Mouse (Mus musculus): ENCODE measurements around the gene Chrdl1.
A peak's percentile ranks its signal among the peaks of the same experiment; 100 is the strongest.

Gene Chrdl1

GRCm38 (mm10) chrX:143393791-143394369, at the start of gene Chrdl1:
Chrdl1 (minus strand) TSS chrX:143394262.
- no peak for DNase-seq

DNA sequence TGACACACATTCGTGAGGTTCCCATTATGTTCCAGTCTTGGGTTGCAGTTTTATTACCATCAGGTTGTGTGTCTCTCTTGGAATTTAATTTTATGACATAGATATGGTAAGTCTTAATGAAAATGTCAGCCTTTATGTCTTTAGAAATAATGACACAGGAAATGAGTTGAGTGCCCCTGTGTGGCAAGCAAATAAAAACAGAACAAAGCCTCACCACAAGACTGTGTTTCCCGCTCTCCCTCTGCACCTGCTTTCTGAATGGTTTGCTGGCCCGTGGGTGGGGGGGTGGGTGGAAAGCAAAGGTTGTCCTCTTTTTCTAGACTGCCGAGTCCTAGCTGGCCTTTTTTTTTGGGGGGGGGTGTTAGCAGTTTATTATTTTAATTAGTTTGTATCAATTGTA, 48.6 kb upstream of the Chrdl1 start:
- no peak for DNase-seq

DNA sequence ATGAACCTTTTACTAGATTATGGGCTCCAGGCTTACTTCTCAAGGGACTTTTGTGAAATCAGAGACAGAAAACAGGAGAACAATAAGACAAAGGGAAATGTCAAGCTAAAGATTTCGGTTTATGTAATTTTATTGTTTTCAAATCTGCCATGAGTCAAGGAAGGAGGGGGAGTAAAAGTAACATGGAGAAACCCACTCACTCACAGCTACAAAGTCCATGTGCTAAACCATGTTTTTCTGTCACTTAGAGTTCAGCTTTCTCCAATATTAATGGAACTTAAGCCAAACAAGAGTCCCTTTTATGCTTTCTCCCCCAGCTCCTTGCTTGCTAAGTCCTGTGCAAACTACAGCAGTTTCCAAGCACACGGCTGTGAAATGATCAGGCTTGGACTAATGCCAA, 10.5 kb upstream of the Chrdl1 start:
- no peak for DNase-seq

DNA sequence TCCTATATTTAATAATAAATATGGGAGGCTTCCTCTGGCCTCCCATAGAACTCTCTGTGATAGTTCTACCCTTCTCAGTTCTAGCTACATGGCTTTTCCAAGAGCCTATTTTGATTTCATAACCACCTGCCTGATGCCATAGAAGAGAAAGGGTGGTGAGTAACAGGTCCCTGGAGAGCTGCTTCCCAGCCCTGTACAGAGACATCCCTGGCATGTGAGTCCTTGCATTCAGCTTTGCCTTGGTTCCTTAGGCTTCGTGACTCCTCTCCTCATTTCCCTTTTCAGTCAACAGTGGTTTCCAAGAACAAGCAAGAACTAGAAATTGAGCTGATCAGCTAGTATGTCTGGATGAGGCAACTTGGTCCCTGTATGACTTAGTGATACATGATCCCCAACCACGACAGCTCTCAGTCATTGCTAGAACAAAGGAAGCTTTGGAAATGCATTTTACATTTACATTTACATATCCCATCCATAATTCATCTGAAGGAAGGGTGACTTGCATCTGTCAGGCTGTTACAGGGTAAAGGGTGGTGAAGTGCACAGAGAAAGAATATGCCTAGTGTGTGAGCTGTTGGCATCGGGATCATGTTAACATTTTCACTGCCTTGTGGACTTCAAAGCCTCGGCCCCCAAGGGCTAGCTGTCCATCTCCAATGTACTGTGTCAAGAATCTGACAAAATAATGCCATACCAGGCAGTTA, 27.7 kb downstream of the Chrdl1 start:
- no peak for DNase-seq

GRCm38 (mm10) chrX:143347227-143347626, 46.8 kb downstream of the Chrdl1 start:
- DNase-seq, result no peak

- no peak for DNase-seq
These were observed 47.3 kb downstream of the Chrdl1 start for GRCm38 (mm10) chrX:143346739-143347138.

GRCm38 (mm10) chrX:143344509-143345495, 49.3 kb downstream of the Chrdl1 start:
- peak; percentile 72 for DNase-seq

GRCm38 (mm10) chrX:143338156-143338555, 55.9 kb downstream of the Chrdl1 start:
- DNase-seq, result no peak

DNA sequence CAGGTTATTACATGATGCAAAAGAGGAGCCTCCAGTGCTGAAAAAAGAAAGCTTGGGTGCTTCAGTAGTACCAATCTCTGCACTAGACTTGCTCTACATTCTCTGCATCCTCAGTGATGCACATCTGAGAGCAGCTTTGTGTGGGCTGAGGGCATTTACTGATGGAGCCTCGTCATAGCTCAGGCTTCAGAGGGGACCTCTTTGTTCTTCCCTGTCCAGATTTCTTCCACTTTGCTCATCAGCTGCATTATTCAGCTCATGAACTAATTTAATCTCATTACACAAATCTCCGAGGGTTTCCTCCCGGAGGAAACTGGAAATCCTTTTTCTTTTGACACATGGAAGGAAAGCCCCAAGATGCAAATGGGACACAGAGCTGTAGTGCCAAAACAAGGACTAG, 56.5 kb downstream of the Chrdl1 start:
- no peak for DNase-seq

- no peak for DNase-seq
These were observed 57.4 kb downstream of the Chrdl1 start for GRCm38 (mm10) chrX:143336661-143337060.

- no peak for DNase-seq
These were observed 58.2 kb downstream of the Chrdl1 start for GRCm38 (mm10) chrX:143335846-143336245.

GRCm38 (mm10) chrX:143313166-143313565, 80.9 kb downstream of the Chrdl1 start:
- DNase-seq, result no peak

DNA sequence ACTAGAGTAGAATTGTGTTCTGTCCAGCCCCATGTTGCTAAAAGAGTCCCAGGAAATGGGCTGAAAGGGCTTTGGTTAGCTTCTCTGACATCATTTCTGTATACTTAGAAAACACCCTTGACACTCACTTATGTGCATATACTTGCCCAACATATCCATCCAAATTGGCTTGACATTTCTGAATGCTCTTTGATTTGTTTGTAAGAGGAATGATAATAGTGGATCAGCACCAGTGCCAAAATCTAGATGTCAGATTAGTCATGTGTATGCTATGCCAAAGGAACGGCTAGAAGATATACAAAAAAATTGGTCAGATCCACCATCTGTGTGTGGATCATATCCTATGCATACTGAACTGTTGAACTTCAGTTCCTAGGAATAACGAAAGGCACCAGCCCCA, 99.3 kb downstream of the Chrdl1 start:
- no peak for DNase-seq

DNA sequence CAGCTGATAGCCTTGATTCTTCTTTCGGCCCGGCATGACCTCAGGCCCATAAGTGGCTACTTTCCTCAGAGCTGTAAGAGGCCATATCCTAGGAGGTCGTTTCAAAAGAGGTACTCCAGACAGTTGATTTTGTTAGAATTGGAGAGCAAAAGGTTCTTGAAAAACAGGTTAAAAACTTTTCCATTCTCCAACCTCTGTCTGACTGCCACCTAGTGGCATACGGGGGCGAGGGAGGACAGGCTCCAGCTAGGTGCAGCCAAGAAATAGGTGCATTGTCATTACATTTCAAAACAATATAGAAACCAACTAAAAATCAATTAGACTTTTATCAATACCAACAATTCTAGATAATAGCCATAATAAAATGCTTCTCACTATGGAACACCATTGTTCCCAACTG, 118.9 kb downstream of the Chrdl1 start:
- DNase-seq, result no peak

DNA sequence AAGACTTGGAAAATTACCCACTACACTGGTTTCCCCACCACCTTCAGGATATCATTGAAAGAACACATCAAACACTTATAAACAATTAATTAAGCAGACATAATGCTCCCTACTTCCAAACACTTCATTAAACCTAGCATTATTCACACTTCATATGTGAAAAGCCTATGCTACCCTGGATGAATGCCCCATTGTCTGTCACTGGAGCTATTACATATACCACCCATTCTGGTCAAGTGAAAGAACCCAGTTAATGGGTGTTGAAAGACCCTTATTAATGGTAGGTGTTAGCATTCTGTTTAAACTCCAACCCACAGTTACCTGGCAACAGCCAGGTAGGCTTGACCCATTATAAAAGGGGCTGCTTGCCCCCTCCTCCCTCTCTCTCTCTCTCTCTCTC, 143.4 kb downstream of the Chrdl1 start:
- no peak for DNase-seq

Data from kidney, adult 11 months (tissue).